Mouse (Mus musculus) ES-E14 (cell line): Measurements from ENCODE around the gene Tead3. TPM values are rescaled to one million over a fixed set of nuclear protein-coding genes. Genes with fewer than 3 reads are reported as not detected.

Experiments
- DNase-seq: peaks from one replicate; pipeline ENCODE4 v3.0.0-alpha.2; 2013; ENCODE audit warnings: low read depth, low spot score
- H3K27ac ChIP-seq: 2 replicates; pipeline ENCODE4 v1.5.1; 2012; ENCODE audit warnings: low read depth, mild to moderate bottlenecking, low read length, moderate library complexity, mixed read lengths; ENCODE audit not compliant: poor library complexity, insufficient read depth, severe bottlenecking
- H3K36me3 ChIP-seq: 2 replicates; pipeline ENCODE4 v1.6.1; 2012; ENCODE audit warnings: mild to moderate bottlenecking, low read length, moderate library complexity, mixed read lengths; ENCODE audit not compliant: control insufficient read depth, poor library complexity, insufficient read depth, severe bottlenecking
- H3K4me1 ChIP-seq, 2 experiments: fragments of 150-350 bp in 1 of 2; sonication (generic) in 1 of 2; 2 replicates each; pipeline ENCODE4 v1.6.1; 2012; ENCODE audit warnings: low read length in 2 of 2, mild to moderate bottlenecking in 1 of 2, mixed read lengths in 1 of 2; ENCODE audit not compliant: control insufficient read depth in 2 of 2, insufficient read depth in 2 of 2, poor library complexity in 1 of 2
- H3K4me3 ChIP-seq, 2 experiments: fragments of 150-350 bp in 1 of 2; sonication (generic) in 1 of 2; 2 replicates each; pipeline ENCODE4 v1.5.1; 2012; ENCODE audit warnings: low read length in 2 of 2, low read depth in 1 of 2, mild to moderate bottlenecking in 1 of 2, mixed read lengths in 1 of 2; ENCODE audit not compliant: insufficient read depth in 1 of 2, poor library complexity in 1 of 2, severe bottlenecking in 1 of 2
- H3K9ac ChIP-seq: 2 replicates; pipeline ENCODE4 v1.6.1; 2012; ENCODE audit warnings: low read depth, mild to moderate bottlenecking, low read length, mixed read lengths; ENCODE audit not compliant: poor library complexity, insufficient read depth, severe bottlenecking
- H3K9me3 ChIP-seq: fragments of 150-350 bp; sonication (generic); 2 replicates; pipeline ENCODE4 v1.6.1; 2012; ENCODE audit warnings: low read depth, mild to moderate bottlenecking, low read length; ENCODE audit not compliant: control insufficient read depth, insufficient read depth
- CHD2 ChIP-seq: IDR thresholded peaks from 2 replicates; pipeline ENCODE4 v1.6.1; 2014; ENCODE audit warnings: mild to moderate bottlenecking, low read depth, low read length, inconsistent platforms
- HCFC1 ChIP-seq: IDR thresholded peaks from 2 replicates; pipeline ENCODE4 v1.6.1; 2012; ENCODE audit warnings: low read length, inconsistent platforms, borderline replicate concordance; ENCODE audit not compliant: insufficient read depth
- MAFK ChIP-seq: IDR thresholded peaks from 2 replicates; pipeline ENCODE4 v1.6.1; 2014; ENCODE audit warnings: mild to moderate bottlenecking, low read depth, low read length, inconsistent platforms; ENCODE audit not compliant: insufficient read depth
- ZC3H11A ChIP-seq: IDR thresholded peaks from 2 replicates; pipeline ENCODE4 v1.6.1; 2012; ENCODE audit warnings: low read depth, mild to moderate bottlenecking, inconsistent platforms, low read length, borderline replicate concordance
- ZNF384 ChIP-seq: IDR thresholded peaks from 2 replicates; pipeline ENCODE4 v1.6.1; 2012; ENCODE audit warnings: low read depth, low read length, inconsistent platforms
- in situ Hi-C, 2 experiments: fragments of 600-800 bp; cut with MboI; formaldehyde crosslinking; loops; one replicate each; pipeline ENCODE4 v1.15.1; 2025; ENCODE audit warnings: low sequenced_read_pairs in 2 of 2, inconsistent platforms in 1 of 2; ENCODE audit not compliant: unreplicated experiment in 2 of 2
- total RNA-seq: library from RNA; depleted of rRNA; stranded (reverse); fragments of 300-350 nt; gene quantifications from 2 replicates; pipeline ENCODE4 v1.2.3, GENCODE M21; 2012

Gene Tead3
- total RNA-seq, 1 experiment = 8.0 TPM

GRCm38 (mm10) chr17:28388534-28388933, 37.9 kb upstream of the Tead3 start:
- H3K9ac ChIP-seq = no peak overlapping the region
- no peak overlapping the region for H3K27ac ChIP-seq
- no peak for DNase-seq
- H3K4me1 ChIP-seq = peaks cover 4 to 8% of the 10 kb centered on the region in 2 experiments; a peak in 2 of 4 replicates
- 0 out of 2 replicates have a peak, but pooled peaks have one; percentile 10 for TF ChIP-seq ZC3H11A
- TF ChIP-seq CHD2 = no peak
- no peaks in the 10 kb centered on the region for H3K36me3 ChIP-seq
- in situ Hi-C loops = loop anchor here in 1 of 2 experiments (10.0 kb wide), 1 partner anchor 146 kb away; the partner anchor contains the start of gene Armc12
- no peaks in the 10 kb centered on the region for H3K9me3 ChIP-seq
- H3K4me3 ChIP-seq = no peak overlapping the region

- in situ Hi-C loops = loop anchor here in 1 of 2 experiments (10.0 kb wide), 1 partner anchor 148 kb away; the partner anchor contains the start of gene Armc12
- Histone ChIP-seq H3K4me3 (peak overlapping the region; percentile 42 to 55), H3K9ac (0 out of 2 replicates have a peak overlapping the region, but pooled peaks have one; percentile 33), H3K36me3 (no peaks in the 10 kb centered on the region), H3K4me1 (peaks cover 0 to 4% of the 10 kb centered on the region in 2 experiments; a peak in 1 of 4 replicates), H3K9me3 (no peaks in the 10 kb centered on the region), H3K27ac (no peak overlapping the region)
- DNase-seq = peak; percentile 89
- TF ChIP-seq CHD2 = no peak
- peak; percentile 19; the same call in 1 of the 2 replicates for TF ChIP-seq ZC3H11A
- peak; percentile 66 for TF ChIP-seq ZNF384
- TF ChIP-seq MAFK = no peak
- 0 out of 2 replicates have a peak, but pooled peaks have one; percentile 48 for TF ChIP-seq HCFC1
Measured at GRCm38 (mm10) chr17:28386150-28386905, 35.7 kb upstream of the Tead3 start.

GRCm38 (mm10) chr17:28384298-28384697, 33.7 kb upstream of the Tead3 start:
- DNase-seq = peak; percentile 82
- Histone ChIP-seq H3K4me3 (no peak overlapping the region), H3K9ac (no peak overlapping the region), H3K27ac (no peak overlapping the region), H3K36me3 (no peaks in the 10 kb centered on the region), H3K9me3 (no peaks in the 10 kb centered on the region), H3K4me1 (peaks cover 0 to 13% of the 10 kb centered on the region in 2 experiments; a peak in 3 of 4 replicates)
- TF ChIP-seq MAFK = no peak
- no peak for TF ChIP-seq ZNF384
- TF ChIP-seq CHD2 = no peak
- no peak for TF ChIP-seq HCFC1
- TF ChIP-seq ZC3H11A = no peak
- in situ Hi-C loops = loop anchor here in 1 of 2 experiments (10.0 kb wide), 1 partner anchor 151 kb away; the partner anchor contains the start of gene Armc12

- H3K9me3 ChIP-seq = no peaks in the 10 kb centered on the region
- no peak overlapping the region for H3K4me3 ChIP-seq
- no peaks in the 10 kb centered on the region for H3K36me3 ChIP-seq
- in situ Hi-C loops = loop anchor here in 1 of 2 experiments (10.0 kb wide), 1 partner anchor 155 kb away; the partner anchor contains the start of gene Armc12
- no peak overlapping the region for H3K9ac ChIP-seq
- H3K27ac ChIP-seq = no peak overlapping the region
- peaks cover 1 to 11% of the 10 kb centered on the region in 2 experiments; a peak in 3 of 4 replicates for H3K4me1 ChIP-seq
- DNase-seq = no peak
- TF ChIP-seq CHD2 (no peak), HCFC1 (no peak), MAFK (no peak), ZC3H11A (no peak), ZNF384 (no peak)
Measured at GRCm38 (mm10) chr17:28380255-28380654, 29.6 kb upstream of the Tead3 start.
